Mouse (Mus musculus) adrenal gland, postnatal 36 days (tissue): ENCODE measurements around the gene Olfr875. TPM values are rescaled to one million over a fixed set of nuclear protein-coding genes. Genes with fewer than 3 reads are reported as not detected.
A peak's percentile ranks its signal among the peaks of the same experiment; 100 is the strongest.
"Not testable (repeated sequence)": the region's sequence is repeated elsewhere in the genome, so short reads cannot be mapped to it uniquely, and the experiment has no call there.

Source experiments
- DNase-seq, 2 experiments: peaks; one replicate each; pipeline ENCODE4 v3.0.0; 2021; ENCODE audit warnings: mixed read lengths in 1 of 2
- long read RNA-seq, 2 experiments: library from polyadenylated mRNA; stranded (forward); transcript quantifications; one replicate each; pipeline ENCODE4 v2.0.0; 2021; ENCODE audit warnings: borderline sequencing depth in 2 of 2
- total RNA-seq, 2 experiments: library from RNA; stranded (reverse); gene quantifications; 2 replicates each; pipeline ENCODE4 v1.2.3; 2021

Gene Olfr875
- total RNA-seq, result not detected
- long read RNA-seq, experiment 1, result 0 reads
- long read RNA-seq, experiment 2, result 0 reads

- no peak for DNase-seq
Observed at GRCm38 (mm10) chr9:37771759-37772158, at the start of gene Olfr875. Gene Olfr875 (plus strand): TSS chr9:37771857.

- DNase-seq, result no peak
Observed at GRCm38 (mm10) chr9:37734310-37734709, 37.3 kb upstream of the Olfr875 start.

DNA sequence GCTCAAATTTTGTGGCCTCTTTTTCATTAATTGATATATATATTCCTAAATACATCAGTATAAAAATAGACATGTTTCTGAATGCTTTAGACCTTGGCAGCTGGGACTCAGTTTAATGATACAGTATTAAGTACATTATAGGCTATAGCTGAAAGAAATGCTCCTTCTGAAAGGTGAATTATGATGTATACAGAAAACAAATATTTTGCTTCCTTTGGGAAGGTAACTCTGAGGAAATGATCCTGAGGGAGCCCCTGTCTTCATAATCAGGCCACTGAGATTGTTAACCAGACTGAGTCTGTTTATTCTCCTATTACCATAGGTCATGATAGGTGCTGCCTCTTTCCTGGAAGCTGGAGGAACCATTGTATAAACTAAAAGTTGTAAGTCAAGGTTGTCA lies 26.9 kb upstream of the Olfr875 start, which contains the start of gene Olfr874:
Olfr874 (plus strand) TSS at position 301 of the 400 bp plus-strand sequence.
- DNase-seq, result no peak

- DNase-seq, result no peak
Observed at GRCm38 (mm10) chr9:37750319-37751075, 21.2 kb upstream of the Olfr875 start.

- no peak for DNase-seq
Observed at GRCm38 (mm10) chr9:37751467-37751866, 20.2 kb upstream of the Olfr875 start.

- DNase-seq, result peak; percentile 45 to 49
Observed at GRCm38 (mm10) chr9:37752006-37752405, 19.7 kb upstream of the Olfr875 start.

DNA sequence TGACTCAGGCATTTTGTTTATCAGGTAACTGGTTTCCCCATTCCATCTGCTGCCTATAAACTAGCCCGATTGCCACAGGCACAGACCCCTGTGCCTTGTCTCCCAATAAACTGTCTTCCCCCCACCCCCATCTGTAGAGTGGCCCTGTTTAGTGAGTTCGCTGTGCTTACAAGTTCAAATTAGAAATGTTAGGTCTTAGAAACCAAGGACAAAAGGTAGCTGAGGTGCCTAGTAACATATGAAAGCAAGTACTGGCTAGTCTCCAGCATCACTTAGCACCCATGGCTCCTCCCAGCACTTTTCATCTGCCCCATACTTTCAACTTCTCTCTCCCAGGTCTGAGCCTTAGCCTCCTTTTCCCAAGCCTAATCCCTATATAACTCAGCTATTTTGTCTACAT lies 9.9 kb upstream of the Olfr875 start:
- no peak for DNase-seq

DNA sequence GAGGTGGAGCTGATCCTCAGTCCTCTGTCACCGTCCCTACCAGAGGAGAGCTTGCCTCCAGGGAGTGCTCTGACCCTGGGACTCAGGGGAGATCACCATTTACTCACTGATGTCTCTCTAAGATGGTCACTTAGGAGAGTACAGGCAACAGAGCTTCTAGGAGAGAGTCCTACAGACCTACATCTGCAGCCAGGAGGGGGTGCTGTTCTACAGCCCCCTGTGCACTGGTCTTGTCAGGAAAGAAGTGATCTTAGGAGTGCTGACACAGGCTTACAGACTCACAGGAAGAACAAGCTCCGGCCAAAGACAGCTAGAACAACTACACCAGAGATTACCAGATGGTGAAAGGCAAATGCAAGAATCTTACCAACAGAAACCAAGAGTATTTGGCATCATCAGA lies 9.1 kb upstream of the Olfr875 start:
- DNase-seq, result peak; percentile 61 to 74

- DNase-seq, result no peak
Observed at GRCm38 (mm10) chr9:37770661-37771060, 996 bp upstream of the Olfr875 start.

DNA sequence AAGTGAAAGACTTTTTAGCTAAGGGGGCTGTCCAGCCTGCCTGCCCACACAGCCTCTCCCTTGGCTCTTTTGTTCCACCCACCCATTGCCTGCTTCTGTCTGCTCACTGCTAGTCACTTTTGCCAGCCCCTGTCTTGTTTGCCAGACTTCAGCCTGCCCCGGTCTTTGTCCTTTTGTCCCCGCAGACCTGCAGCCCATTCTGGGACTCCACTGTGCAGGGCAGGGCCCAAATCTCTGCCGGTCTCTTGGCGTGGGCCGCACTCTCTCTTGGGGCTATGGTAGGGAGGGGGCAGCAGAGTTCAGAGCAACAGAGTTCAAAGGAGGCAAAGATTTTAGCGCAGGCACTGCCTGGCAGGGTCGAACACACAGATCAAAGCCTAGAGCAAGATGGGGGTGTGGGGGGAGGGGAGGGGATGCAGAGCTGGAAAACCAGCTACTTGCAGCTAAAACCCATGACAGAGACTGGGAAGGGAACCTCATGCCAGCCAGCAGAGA lies 11.2 kb downstream of the Olfr875 start:
- DNase-seq, result peak; percentile 1 to 31

GRCm38 (mm10) chr9:37783394-37784387 lies 12.0 kb downstream of the Olfr875 start:
- DNase-seq, result not testable (repeated sequence)

DNA sequence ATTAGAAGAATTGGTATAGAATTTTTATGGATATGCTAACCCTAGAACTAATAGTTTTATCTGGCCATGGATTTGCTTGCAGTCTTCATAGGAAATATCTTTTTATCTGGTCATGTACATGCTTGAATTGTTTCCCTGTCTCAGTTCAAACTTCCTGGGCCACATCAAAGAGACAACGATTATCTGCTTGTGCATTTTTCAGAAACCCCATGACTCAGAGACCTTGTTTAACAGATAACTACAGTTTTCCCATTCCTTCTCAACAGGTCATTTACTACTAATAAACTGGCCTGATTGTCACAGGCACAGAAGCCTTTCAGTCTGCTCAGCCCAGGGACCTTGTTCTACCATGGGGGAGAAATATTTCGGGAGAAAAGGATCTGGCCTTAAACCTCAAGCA lies 14.8 kb downstream of the Olfr875 start:
- DNase-seq, result peak in 1 of 2 experiments; percentile 4

DNA sequence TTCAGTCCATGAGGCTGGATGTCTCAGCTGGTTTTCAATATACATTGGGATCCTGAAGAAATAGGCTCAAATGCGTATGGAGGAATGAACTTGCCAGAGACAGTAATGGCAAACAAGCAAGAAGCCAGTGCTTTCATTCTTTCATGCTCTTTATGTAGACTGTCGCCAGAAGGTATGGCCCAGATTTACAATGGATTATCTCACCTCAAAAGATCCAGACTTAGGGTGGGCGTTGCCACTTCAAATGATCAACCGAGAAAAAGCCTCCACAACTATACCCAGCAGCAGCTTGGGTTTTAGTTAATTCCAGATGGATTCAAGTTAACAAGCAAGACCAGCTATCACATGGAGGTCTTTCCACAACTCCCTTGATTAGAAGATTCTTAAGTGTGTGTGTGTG lies 30.4 kb downstream of the Olfr875 start:
- DNase-seq, result no peak

DNA sequence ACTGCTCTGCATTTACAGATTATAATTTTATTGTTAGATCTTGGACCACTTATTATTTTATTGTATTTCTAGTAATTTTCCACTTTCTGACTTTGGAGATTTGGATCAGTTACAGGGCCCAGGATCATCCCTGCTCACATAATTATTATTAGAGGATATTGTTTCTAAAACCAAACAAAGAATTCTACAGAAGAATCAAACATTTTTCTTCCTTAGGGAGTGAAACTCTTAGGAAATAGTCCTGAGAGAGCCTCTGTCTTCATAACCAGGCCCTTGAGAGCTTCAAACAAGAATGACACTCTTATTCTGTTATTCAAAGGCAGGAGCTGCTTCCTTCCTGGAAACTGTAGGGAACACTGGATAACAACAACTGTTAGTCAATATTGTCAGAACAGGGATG lies 31.1 kb downstream of the Olfr875 start, which contains the start of gene Olfr876:
Olfr876 (plus strand) TSS at position 301 of the 400 bp plus-strand sequence.
- no peak for DNase-seq

DNA sequence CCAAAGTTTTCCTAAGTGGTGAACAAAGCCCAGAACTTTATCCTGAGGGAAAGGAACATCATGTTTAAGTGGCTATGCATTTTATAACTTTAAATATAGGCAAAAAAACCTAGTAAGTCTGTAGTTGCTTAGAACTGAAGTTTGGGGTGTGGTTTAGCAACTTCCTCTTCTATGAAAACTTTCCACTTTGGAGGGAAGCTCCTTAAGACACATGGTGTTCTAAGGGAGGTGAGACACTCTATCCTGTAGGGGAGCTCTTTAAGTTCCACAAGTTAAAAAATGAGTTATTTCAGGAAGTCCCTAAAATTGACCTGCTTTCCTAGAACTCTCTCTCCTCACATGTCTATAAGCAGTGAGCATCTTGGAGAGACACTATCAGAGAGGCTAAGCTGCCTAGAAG lies 35.6 kb downstream of the Olfr875 start:
- no peak for DNase-seq

GRCm38 (mm10) chr9:37808456-37808855 lies 36.8 kb downstream of the Olfr875 start:
- peak; percentile 36 to 42 for DNase-seq

DNA sequence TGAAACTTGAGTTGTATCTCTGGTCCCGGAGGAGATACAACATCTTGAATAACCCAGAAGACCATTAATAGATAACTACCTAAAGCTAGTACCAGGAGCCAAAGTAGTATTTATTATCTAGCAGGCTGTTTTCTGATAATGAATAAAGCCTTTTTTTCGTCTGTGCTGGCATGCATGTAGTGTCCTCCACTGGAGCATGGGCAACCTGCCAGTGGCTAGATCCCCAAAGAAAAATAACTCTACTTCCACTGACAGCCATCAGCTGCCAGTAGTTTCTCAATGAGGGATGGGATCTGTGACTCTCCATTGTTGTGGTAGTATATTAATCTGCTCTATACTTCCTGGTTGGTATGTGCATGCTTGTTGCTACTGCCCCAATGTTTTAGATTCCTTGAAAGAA lies 37.3 kb downstream of the Olfr875 start:
- DNase-seq, result peak; percentile 74 to 76

GRCm38 (mm10) chr9:37814696-37815095 lies 43.0 kb downstream of the Olfr875 start:
- no peak for DNase-seq
